Mouse (Mus musculus) cerebellum, postnatal 14 days (tissue): ENCODE results near the gene Glycam1.
"Not testable (repeated sequence)": the region's sequence is repeated elsewhere in the genome, so short reads cannot be mapped to it uniquely, and the experiment has no call there.

Source experiments
- DNase-seq, 2 experiments: peaks; one replicate each; pipeline ENCODE4 v3.0.0; 2021; ENCODE audit warnings: mixed read lengths in 2 of 2

The Glycam1 gene

GRCm38 (mm10) chr15:103564981-103565380 is at the start of gene Glycam1:
Gene Glycam1 (minus strand): TSS chr15:103565081.
- no peak for DNase-seq

GRCm38 (mm10) chr15:103604481-103604880 is 39.6 kb upstream of the Glycam1 start:
- no peak for DNase-seq

DNA sequence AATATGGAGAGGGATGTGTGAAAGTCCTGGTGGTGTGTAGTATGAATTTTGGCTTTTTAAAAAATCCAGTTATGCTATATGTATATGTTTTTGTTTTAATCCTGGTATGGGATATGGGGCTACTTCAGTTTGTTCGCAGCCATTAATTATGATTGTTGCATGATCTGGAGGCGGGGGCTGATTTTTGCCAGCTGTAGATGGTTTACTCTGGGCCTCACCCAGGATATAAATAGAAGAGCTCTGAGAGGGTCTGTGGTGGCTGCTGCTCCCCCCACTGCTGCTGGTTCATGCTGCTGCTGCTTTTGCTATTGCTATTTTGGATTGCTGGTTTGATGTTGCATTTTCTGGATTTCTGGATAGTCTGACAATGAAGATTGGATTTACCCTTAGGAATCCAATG is 25.9 kb upstream of the Glycam1 start:
- no peak for DNase-seq

DNA sequence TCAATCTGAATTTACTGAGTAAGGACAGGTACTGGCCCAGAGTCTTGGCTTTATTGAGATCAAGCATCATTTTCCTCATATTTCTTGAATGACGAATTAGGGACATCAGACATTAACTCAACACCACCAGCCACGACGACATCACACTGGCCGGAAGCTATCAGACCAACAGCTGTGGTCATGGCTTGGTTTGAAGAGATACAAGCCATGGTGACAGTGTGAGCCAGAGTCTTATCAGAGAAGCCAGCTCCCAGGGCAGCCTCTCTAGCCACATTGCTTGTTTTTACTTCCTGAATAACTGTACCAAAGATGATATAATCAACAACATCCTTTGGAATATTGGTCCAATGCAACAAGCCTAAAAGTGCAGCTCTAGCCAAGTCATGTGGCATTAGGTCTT is 22.9 kb upstream of the Glycam1 start:
- not testable (repeated sequence) for DNase-seq

- no peak for DNase-seq
Observed at GRCm38 (mm10) chr15:103585876-103586275, 21.0 kb upstream of the Glycam1 start.

DNA sequence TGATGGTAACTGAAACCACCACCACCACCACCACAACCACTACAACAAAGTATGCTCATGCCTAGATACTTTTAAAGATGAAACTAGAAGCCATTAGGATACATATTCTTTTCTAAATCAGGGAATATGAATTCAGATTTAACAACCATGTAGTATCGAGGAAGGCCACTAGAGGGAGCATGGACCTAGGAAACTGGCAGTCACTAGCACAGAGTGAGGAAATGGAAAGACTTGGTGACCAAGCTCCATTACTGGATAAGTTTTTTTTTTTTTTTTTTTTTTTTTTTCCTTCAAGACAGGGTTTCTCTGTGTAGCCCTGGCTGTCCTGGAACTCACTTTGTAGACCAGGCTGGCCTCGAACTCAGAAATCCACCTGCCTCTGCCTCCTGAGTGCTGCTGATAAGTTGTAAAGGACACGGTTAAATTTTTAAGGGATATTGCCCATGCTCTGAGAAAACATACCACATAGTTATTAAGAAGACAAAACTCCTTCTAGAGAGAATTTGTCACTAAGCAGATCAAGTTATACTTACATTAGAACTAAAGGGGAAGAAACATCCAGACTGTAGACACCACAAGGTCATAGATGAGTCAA is 12.7 kb downstream of the Glycam1 start:
- DNase-seq, result peak; percentile 80 to 83

GRCm38 (mm10) chr15:103551053-103551452 is 13.8 kb downstream of the Glycam1 start:
- DNase-seq, result no peak

- no peak for DNase-seq
Observed at GRCm38 (mm10) chr15:103549475-103549874, 15.4 kb downstream of the Glycam1 start.

- DNase-seq, result peak in 1 of 2 experiments; percentile 8
Observed at GRCm38 (mm10) chr15:103547983-103548382, 16.9 kb downstream of the Glycam1 start.

DNA sequence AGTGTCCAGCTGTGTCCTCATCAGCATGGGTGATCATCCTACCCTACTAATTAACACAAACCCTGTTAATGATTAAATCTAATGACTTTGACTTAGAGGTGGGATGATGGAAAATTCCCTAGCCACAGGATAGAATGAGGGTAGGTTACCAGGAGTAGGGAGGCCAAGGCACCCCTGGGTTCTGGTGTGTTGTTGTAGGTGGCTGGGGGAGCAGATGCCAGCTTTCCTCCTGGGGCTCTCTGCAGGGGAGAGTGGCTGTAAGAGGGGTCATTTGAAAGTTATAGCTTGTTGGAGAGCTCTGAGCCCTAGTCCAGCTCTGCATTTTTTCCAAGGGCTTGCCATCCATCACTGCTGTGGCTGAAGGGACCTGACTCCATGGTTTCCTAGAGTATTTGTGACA is 22.4 kb downstream of the Glycam1 start:
- DNase-seq, result no peak

DNA sequence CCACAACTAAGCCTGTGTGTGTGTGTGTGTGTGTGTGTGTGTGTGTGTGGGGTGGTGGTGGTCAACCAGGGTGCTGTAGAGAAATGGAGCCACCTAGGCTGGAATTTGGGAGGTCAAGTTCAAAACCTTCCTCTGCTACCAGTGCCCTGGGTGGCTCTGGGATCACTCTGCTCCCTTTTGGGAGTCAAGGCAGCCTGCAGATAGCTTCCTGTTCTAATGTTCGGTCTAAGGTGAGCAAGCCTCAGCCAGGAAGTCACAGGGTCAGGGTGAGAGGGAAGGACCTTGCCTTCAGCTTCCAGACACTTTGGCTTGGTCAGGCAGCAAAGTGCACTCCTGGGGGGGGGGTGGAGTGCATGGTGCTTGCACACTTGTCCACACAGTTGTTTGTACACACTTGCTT is 24.2 kb downstream of the Glycam1 start:
- DNase-seq, result no peak

GRCm38 (mm10) chr15:103539259-103539658 is 25.6 kb downstream of the Glycam1 start:
- no peak for DNase-seq

GRCm38 (mm10) chr15:103537822-103538213 is 27.1 kb downstream of the Glycam1 start, which contains the start of gene Ppp1r1a:
Gene Ppp1r1a (minus strand): TSS chr15:103538003.
- peak; percentile 89 to 90 for DNase-seq

- DNase-seq, result peak; percentile 78 to 81
Observed at GRCm38 (mm10) chr15:103537011-103537821, 27.7 kb downstream of the Glycam1 start.

- peak in 1 of 2 experiments; percentile 16 for DNase-seq
Observed at GRCm38 (mm10) chr15:103536456-103536855, 28.4 kb downstream of the Glycam1 start.

DNA sequence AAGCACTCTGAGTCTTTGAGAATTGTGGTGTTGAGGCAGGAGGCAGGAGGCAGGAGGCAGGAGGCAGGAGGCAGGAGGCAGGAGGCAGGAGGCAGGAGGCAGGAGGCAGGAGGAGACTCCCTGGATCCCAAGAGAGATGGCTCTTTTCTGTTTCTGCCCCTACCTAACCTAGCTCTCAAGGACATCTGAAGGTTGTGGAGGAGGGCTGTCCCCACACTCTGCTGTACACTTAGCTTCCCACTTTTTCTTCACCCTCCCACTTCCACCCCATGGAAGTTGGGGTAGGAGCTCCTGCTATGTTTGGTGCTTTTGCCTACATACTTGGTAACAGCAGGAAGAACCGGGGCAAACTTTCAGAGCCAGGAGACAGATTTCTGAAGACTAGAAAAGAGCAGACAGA is 29.1 kb downstream of the Glycam1 start:
- no peak for DNase-seq

GRCm38 (mm10) chr15:103535030-103535429 is 29.9 kb downstream of the Glycam1 start:
- DNase-seq, result no peak

DNA sequence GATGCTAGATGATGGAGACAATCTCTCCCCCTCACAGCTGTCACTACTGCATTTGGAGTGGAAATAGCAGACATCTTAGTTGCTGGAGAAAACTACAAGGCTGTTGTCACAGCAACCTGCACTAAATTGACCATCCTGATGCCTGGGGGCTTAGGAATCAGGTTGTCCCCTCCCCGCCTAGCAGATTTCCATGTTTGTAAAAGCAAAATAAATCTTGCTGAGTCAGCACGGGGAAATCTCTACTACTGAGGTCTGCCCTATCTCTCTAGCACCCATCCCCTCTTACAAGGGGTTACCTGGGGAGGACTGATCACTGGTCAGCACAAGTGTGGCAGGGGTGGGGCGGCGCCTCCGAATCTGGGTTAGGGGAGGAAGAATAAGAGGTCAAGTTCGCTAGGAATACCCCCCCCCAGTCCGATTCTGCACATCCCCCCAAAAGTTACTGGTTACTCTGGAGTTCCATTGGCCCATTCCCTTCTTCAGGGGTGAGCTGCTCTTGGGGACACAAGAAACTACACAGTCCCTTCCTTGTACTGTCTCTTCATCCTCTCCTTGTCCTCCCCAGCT is 30.7 kb downstream of the Glycam1 start:
- no peak for DNase-seq

DNA sequence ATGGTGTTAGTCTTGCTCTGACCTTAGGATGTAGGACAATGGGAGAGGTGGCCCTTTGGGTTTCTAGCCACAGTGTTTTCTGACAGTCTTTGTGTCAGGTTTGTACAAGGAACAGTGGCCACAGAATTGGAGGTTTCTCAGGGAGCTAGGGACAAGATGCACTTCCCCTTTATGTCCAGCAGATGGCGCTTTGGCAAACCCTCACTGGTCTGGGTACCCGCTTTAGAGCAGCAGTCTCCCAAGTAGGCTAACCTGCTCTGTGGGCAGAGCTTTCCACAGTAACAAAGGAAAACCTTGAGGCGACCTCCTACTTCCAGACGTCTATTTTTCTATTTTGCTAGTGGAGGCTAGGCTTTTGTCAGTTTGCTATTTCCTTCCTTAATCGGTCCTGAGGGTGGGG is 34.5 kb downstream of the Glycam1 start:
- DNase-seq, result peak; percentile 77 to 84

GRCm38 (mm10) chr15:103523156-103523555 is 41.7 kb downstream of the Glycam1 start:
- no peak for DNase-seq

DNA sequence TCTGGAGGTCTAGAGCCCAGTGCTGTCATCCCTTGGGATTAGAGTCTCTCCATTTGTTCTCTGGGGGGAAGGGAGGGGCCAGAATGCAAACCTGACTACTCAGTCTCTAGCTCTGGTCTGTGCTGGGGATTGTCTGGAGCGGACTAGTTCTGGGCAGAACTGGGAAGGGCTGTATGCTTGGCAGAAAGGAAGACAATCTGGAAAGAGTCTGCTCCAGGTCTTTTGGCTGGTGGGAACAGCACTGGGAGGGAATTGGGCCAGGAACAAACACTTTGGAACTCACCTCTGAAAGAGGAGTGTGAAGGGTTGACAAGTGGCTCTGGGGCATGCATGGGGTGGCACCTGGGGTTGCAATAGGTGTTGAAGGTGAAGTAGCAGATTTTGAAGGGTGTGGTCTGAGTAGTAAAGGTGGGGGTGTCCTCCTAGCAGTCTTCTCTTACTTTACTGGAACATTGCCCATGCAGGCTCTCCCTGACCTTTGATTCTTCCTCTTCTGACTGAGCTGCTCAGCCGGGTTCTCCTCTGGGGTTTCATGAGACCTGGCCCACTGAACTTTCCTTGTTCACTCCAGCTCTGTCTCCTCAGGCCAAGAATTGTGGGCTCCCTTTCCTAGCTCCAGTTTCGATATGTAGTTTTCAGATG is 42.3 kb downstream of the Glycam1 start:
- DNase-seq, result peak; percentile 63 to 67

DNA sequence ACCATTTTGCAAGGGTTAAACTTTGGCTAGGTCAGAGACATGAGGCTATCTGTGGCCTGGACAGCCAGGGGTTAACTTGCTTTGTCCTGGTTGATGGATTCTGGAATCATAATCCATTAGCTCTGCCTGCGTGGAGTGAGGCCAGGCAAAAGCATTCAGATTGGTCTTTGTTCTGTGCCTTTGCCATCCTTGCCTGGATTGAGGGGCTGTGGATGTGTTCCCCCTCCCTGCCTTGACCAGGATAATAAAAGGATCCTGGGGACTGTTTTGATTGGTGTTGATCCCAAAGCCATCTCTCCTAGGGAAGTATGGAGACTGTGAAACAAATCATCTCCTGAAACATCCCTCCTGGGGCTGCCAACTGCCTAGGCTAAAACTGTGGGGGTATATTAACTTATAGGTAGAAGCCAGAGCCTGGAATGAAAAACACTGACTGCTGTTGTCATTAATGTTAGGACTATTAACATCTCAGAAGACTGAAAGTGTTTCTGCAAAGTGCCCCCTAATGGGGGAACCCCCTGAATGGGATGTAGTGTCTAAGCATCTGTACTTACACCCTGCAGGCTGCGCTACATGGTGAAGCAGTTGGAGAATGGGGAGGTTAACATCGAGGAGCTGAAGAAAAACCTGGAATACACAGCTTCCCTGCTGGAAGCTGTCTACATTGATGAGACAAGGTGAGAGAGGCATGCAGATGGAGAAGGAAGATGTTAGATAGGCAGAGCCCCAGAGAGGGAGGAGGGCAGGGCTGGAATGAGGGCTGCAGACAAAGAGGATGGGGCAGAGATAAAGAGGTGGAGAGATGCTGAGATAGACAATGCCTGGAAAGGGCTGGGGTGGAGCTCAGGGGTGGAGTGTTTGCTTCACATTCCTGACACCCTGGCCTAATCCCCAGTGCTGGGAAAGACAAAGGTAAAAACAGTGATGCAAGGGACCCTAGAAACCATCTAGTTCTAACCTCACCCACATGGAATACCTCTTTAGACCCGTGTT is 45.2 kb downstream of the Glycam1 start:
- peak; percentile 62 to 71 for DNase-seq
